Mouse (Mus musculus): ENCODE measurements around the gene Pik3c2b. TPM values are rescaled to one million over a fixed set of nuclear protein-coding genes. Genes with fewer than 3 reads are reported as not detected.

The Pik3c2b gene
- total RNA-seq, 1 experiment from 2014 or later: 1.9 TPM

GRCm38 (mm10) chr1:133126365-133126740, 80.9 kb downstream of the Pik3c2b start:
- no peak for ATAC-seq (replicated peaks; ENCODE audit: insufficient number of reproducible peaks, low FRiP score, low TSS enrichment, poor library complexity, severe bottlenecking)

GRCm38 (mm10) chr1:133127328-133127727, 81.9 kb downstream of the Pik3c2b start:
- no peak for ATAC-seq (replicated peaks; ENCODE audit: insufficient number of reproducible peaks, low FRiP score, low TSS enrichment, poor library complexity, severe bottlenecking)

- no peak; the same call in 1 of the 2 replicates for ATAC-seq (replicated peaks; ENCODE audit: insufficient number of reproducible peaks, low FRiP score, low TSS enrichment, poor library complexity, severe bottlenecking)
Measured at GRCm38 (mm10) chr1:133129471-133130221, 84.2 kb downstream of the Pik3c2b start.

- ATAC-seq (replicated peaks; ENCODE audit: insufficient number of reproducible peaks, low FRiP score, low TSS enrichment, poor library complexity, severe bottlenecking): peak; percentile 85
Measured at GRCm38 (mm10) chr1:133130638-133131560, 85.4 kb downstream of the Pik3c2b start, which contains the start of gene Ppp1r15b. Gene Ppp1r15b (plus strand): TSS chr1:133131143.

GRCm38 (mm10) chr1:133131561-133131905, 86.1 kb downstream of the Pik3c2b start:
- ATAC-seq (replicated peaks; ENCODE audit: insufficient number of reproducible peaks, low FRiP score, low TSS enrichment, poor library complexity, severe bottlenecking): 0 out of 2 replicates have a peak, but pooled peaks have one; percentile 1

GRCm38 (mm10) chr1:133131936-133132335, 86.5 kb downstream of the Pik3c2b start:
- no peak for ATAC-seq (replicated peaks; ENCODE audit: insufficient number of reproducible peaks, low FRiP score, low TSS enrichment, poor library complexity, severe bottlenecking)

GRCm38 (mm10) chr1:133132388-133133326, 87.2 kb downstream of the Pik3c2b start:
- ATAC-seq (replicated peaks; ENCODE audit: insufficient number of reproducible peaks, low FRiP score, low TSS enrichment, poor library complexity, severe bottlenecking): no peak

GRCm38 (mm10) chr1:133133425-133133824, 88.0 kb downstream of the Pik3c2b start:
- ATAC-seq (replicated peaks; ENCODE audit: insufficient number of reproducible peaks, low FRiP score, low TSS enrichment, poor library complexity, severe bottlenecking): peak; percentile 25; the same call in 1 of the 2 replicates

- no peak for ATAC-seq (replicated peaks; ENCODE audit: insufficient number of reproducible peaks, low FRiP score, low TSS enrichment, poor library complexity, severe bottlenecking)
Measured at GRCm38 (mm10) chr1:133134071-133134470, 88.6 kb downstream of the Pik3c2b start.

GRCm38 (mm10) chr1:133134881-133135280, 89.4 kb downstream of the Pik3c2b start:
- no peak for ATAC-seq (replicated peaks; ENCODE audit: insufficient number of reproducible peaks, low FRiP score, low TSS enrichment, poor library complexity, severe bottlenecking)

GRCm38 (mm10) chr1:133135808-133136207, 90.3 kb downstream of the Pik3c2b start:
- ATAC-seq (replicated peaks; ENCODE audit: insufficient number of reproducible peaks, low FRiP score, low TSS enrichment, poor library complexity, severe bottlenecking): no peak

- ATAC-seq (replicated peaks; ENCODE audit: insufficient number of reproducible peaks, low FRiP score, low TSS enrichment, poor library complexity, severe bottlenecking): no peak
Measured at GRCm38 (mm10) chr1:133138401-133138800, 92.9 kb downstream of the Pik3c2b start.

- peak; percentile 92 for ATAC-seq (replicated peaks; ENCODE audit: insufficient number of reproducible peaks, low FRiP score, low TSS enrichment, poor library complexity, severe bottlenecking)
Measured at GRCm38 (mm10) chr1:133146014-133147009, 100.8 kb downstream of the Pik3c2b start.

- ATAC-seq (replicated peaks; ENCODE audit: insufficient number of reproducible peaks, low FRiP score, low TSS enrichment, poor library complexity, severe bottlenecking): no peak
Measured at GRCm38 (mm10) chr1:133147324-133147723, 101.9 kb downstream of the Pik3c2b start.

- ATAC-seq (replicated peaks; ENCODE audit: insufficient number of reproducible peaks, low FRiP score, low TSS enrichment, poor library complexity, severe bottlenecking): no peak
Measured at GRCm38 (mm10) chr1:133148122-133148521, 102.7 kb downstream of the Pik3c2b start.

- no peak for ATAC-seq (replicated peaks; ENCODE audit: insufficient number of reproducible peaks, low FRiP score, low TSS enrichment, poor library complexity, severe bottlenecking)
Measured at GRCm38 (mm10) chr1:133150556-133150955, 105.1 kb downstream of the Pik3c2b start.

GRCm38 (mm10) chr1:133152213-133152612, 106.7 kb downstream of the Pik3c2b start:
- ATAC-seq (replicated peaks; ENCODE audit: insufficient number of reproducible peaks, low FRiP score, low TSS enrichment, poor library complexity, severe bottlenecking): no peak
